Mouse (Mus musculus): ENCODE results near the gene Tmem205.

The Tmem205 gene

GRCm38 (mm10) chr9:21927208-21927753 lies at the start of gene Tmem205, which contains the start of gene Ccdc159:
Tmem205 (minus strand) TSS chr9:21927556.
Ccdc159 (plus strand) TSS chr9:21927471.
- peak; percentile 98 for DNase-seq

GRCm38 (mm10) chr9:21976626-21977175 lies 49.3 kb upstream of the Tmem205 start:
- DNase-seq: no peak

- no peak for DNase-seq
Observed at GRCm38 (mm10) chr9:21969304-21969703, 41.9 kb upstream of the Tmem205 start.

- DNase-seq: no peak
Observed at GRCm38 (mm10) chr9:21968883-21969282, 41.5 kb upstream of the Tmem205 start.

GRCm38 (mm10) chr9:21963417-21963816 lies 36.1 kb upstream of the Tmem205 start, which contains the start of gene Epor:
Epor (minus strand) TSS chr9:21963506.
- no peak for DNase-seq

GRCm38 (mm10) chr9:21962416-21963059 lies 35.2 kb upstream of the Tmem205 start:
- DNase-seq: peak; percentile 49

DNA sequence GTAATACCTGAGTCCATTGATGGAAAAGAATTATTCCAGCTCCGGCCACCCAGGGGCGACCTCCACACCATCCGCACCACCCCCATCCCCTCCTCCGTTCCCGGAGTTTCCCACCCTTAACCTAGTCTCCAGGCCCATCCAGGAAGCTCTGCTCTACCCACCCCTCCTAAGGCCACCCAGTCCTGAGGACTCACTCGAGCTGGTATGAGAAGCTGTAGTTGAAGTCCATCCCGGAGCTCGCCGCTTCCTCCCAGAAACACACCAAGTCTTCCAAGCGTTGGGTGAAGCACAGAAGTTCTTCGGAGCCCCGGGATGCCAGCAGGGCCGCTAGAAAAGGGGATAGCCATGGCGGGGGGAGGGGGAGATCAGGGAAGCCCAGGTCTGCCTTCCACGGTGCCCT lies 34.7 kb upstream of the Tmem205 start:
- no peak for DNase-seq

GRCm38 (mm10) chr9:21961366-21961980 lies 34.1 kb upstream of the Tmem205 start:
- DNase-seq: no peak

GRCm38 (mm10) chr9:21960558-21961208 lies 33.3 kb upstream of the Tmem205 start:
- DNase-seq: peak; percentile 46

GRCm38 (mm10) chr9:21960135-21960534 lies 32.8 kb upstream of the Tmem205 start:
- peak; percentile 63 for DNase-seq

GRCm38 (mm10) chr9:21959244-21959643 lies 31.9 kb upstream of the Tmem205 start:
- DNase-seq: no peak

GRCm38 (mm10) chr9:21958372-21958771 lies 31.0 kb upstream of the Tmem205 start:
- DNase-seq: no peak

GRCm38 (mm10) chr9:21955570-21956281 lies 28.4 kb upstream of the Tmem205 start, which contains the start of gene Swsap1:
Swsap1 (plus strand) TSS chr9:21955755.
- peak; percentile 99 for DNase-seq

- no peak for DNase-seq
Observed at GRCm38 (mm10) chr9:21955225-21955569, 27.8 kb upstream of the Tmem205 start.

GRCm38 (mm10) chr9:21954635-21955034 lies 27.3 kb upstream of the Tmem205 start:
- DNase-seq: no peak

GRCm38 (mm10) chr9:21953600-21953999 lies 26.2 kb upstream of the Tmem205 start:
- DNase-seq: no peak

DNA sequence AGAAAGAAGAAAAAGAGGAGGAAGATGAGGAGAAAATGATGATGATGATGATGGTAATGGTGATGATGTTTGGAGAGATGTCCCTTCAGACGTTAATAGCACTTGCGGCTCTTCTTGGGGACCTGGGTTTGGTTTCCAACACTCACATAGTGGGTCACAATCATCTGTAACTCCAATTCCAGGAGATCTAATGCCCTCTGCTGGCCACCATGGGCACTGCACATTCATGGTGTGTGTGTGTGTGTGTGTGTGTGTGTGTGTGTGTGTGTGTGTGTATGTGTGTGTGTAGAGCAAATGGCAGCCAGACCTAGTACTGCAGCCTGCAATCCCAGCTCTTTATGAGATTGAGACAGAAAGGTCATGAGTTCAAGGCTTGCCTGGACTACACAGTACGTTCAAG lies 24.6 kb upstream of the Tmem205 start:
- DNase-seq: no peak

- no peak for DNase-seq
Observed at GRCm38 (mm10) chr9:21950322-21950721, 23.0 kb upstream of the Tmem205 start.

GRCm38 (mm10) chr9:21948790-21949189 lies 21.4 kb upstream of the Tmem205 start:
- DNase-seq: no peak

DNA sequence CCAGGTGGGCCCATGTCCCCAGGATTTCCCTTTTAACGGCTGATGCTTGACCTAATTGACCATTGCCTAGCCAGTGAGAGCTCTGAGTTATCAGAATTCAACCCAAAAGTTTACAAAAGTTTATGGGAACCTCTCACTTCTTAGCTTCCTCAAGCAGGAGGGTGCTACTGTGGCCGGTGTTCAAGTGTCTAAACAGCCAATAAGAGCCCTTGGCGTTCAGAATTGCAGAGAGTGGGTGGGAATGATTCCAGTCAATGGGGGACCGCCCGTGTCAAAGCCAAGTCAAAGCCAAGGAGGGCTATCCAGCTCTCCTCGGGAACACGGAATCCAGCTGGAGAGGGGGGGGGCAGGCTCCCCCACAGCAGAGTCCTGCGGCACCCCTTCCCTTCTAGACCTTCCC lies 20.8 kb upstream of the Tmem205 start:
- DNase-seq: no peak

DNA sequence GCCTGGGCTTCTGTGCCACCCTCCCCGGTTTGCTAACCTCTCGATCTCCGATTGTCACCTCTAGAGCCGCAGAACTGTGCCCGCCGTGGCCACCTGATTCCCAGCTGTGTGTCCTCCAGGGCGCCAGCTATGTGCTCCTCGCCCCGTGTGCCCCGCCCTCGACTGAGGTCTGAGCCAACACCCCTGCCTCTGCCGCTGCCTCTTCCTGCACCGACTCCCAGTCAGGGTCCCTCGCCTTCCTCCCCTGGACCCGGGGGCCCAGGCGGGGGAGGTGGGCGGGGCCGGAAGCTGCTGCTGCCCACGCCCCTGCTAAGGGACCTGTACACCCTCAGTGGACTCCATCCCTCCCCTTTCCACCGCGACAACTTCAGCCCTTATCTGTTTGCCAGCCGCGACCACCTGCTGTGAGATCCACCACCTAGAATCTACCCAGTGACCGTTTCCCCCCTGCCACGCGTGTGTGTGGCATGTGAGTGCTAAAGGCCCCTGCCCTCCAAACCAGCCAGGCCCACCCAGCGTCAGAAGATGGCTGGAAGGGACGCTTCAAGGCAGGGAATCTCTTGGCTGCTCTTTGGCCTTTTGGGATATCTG lies 20.3 kb upstream of the Tmem205 start:
- DNase-seq: no peak

GRCm38 (mm10) chr9:21944267-21944666 lies 16.9 kb upstream of the Tmem205 start:
- no peak for DNase-seq

All from kidney, adult 11 months (tissue).